9 mouse cellular contexts compared by ENCODE assay signal in the genomic region with DNA sequence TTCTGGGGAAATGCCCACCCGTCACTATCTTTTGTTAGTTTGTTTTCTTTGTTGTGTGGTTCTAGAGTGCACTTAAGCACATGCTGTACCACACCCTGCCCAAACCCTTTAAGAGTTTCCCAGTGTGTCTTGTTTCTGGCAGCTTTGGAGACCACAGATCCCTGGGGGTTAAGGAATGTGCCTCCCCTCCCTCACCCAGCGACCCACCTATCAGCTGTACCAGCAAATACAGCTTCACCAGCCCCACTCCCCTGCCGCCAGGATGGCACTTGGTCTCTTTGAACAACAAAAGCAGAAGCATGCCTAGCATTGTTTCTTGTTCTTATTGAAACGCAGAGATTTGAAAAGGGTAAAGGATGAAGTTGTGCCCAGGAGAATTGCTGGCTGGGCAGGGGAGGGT. TPM values are rescaled to one million over a fixed set of nuclear protein-coding genes. Genes with fewer than 3 reads are reported as not detected.
A peak's percentile ranks its signal among the peaks of the same experiment; 100 is the strongest.
DNase-seq lines count a peak whose midpoint lies in the region; ATAC-seq and TF ChIP-seq lines count a peak whose summit lies in the region.
"Had no signal": no experiment of that assay in that cellular context is flagged by ENCODE, and none has a peak within 500 bp of the region (broad histone marks: within the 10 kb centered on the region; RNA-seq: fewer than 3 reads in every experiment).

No protein-coding gene starts in this region.

- peak overlapping the region; percentile 22; the same call in 1 of the 2 replicates for H3K9ac ChIP-seq in lung, embryonic 14.5 days
- peak overlapping the region; percentile 25; the same call in 1 of the 2 replicates for H3K9ac ChIP-seq in embryonic facial prominence, embryonic 14.5 days (ENCODE audit: low read depth, low read length)
- H3K9ac ChIP-seq in neural tube, embryonic 13.5 days: peak overlapping the region; percentile 51; the same call in 1 of the 2 replicates

- no peak for ATAC-seq in lung, embryonic 14.5 days (ENCODE audit: insufficient read depth)
- no peak for ATAC-seq in embryonic facial prominence, embryonic 14.5 days (ENCODE audit: low read depth)
- no peak for ATAC-seq in neural tube, embryonic 13.5 days (ENCODE audit: low read depth)

- peaks cover 12% of the 10 kb centered on the region for H3K4me1 ChIP-seq in lung, embryonic 14.5 days (ENCODE audit: insufficient read depth)
- H3K4me1 ChIP-seq in embryonic facial prominence, embryonic 14.5 days (ENCODE audit: control insufficient read depth, insufficient read depth, low read length): peaks cover 19% of the 10 kb centered on the region
- peaks cover 25% of the 10 kb centered on the region for H3K4me1 ChIP-seq in limb, embryonic 10.5 days
- peaks cover 26% of the 10 kb centered on the region for H3K4me1 ChIP-seq in neural tube, embryonic 13.5 days (replicated peaks)

- no peak overlapping the region for H3K27ac ChIP-seq in lung, embryonic 14.5 days (ENCODE audit: low read depth)
- no peak overlapping the region for H3K27ac ChIP-seq in embryonic facial prominence, embryonic 14.5 days (replicated peaks; ENCODE audit: low read depth, low read length)
- no peak overlapping the region for H3K27ac ChIP-seq in limb, embryonic 10.5 days
- no peak overlapping the region for H3K27ac ChIP-seq in neural tube, embryonic 13.5 days (replicated peaks)

- TF ChIP-seq CTCF in lung, embryonic 14.5 days (IDR thresholded peaks at IDR 0.05; ENCODE audit: low read depth): no peak

- H3K9me3 ChIP-seq in lung, embryonic 14.5 days (ENCODE audit: low read depth, low read length): no peaks in the 10 kb centered on the region
- no peaks in the 10 kb centered on the region for H3K9me3 ChIP-seq in embryonic facial prominence, embryonic 14.5 days (ENCODE audit: control insufficient read depth, low read length)
- no peaks in the 10 kb centered on the region for H3K9me3 ChIP-seq in limb, embryonic 10.5 days (replicated peaks)
- H3K9me3 ChIP-seq in neural tube, embryonic 13.5 days: no peaks in the 10 kb centered on the region

- peak overlapping the region; percentile 69 for H3K4me2 ChIP-seq in lung, embryonic 14.5 days
- peak overlapping the region; percentile 67 for H3K4me2 ChIP-seq in embryonic facial prominence, embryonic 14.5 days (ENCODE audit: low read depth, low read length)
- H3K4me2 ChIP-seq in neural tube, embryonic 13.5 days: peak overlapping the region; percentile 75

- intact Hi-C loops in left cerebral cortex, postnatal 14 days (cut with DNase I): loop anchor here (5.0 kb wide), 2 partner anchors 39 to 41 kb away; partner anchors contain the start of genes D030056L22Rik, Nmrk1 and Ostf1

- DNase-seq in lung, embryonic 14.5 days: no peak
- no peak for DNase-seq in lung, postnatal 14 days
- no peak for DNase-seq in embryonic facial prominence, embryonic 14.5 days (ENCODE audit: low spot score)
- no peak for DNase-seq in limb, embryonic 10.5 days (ENCODE audit: low spot score)
- no peak for DNase-seq in right cerebral cortex, postnatal 14 days
- no peak for DNase-seq in testis, postnatal 14 days (ENCODE audit: low spot score)
- DNase-seq in left cerebral cortex, postnatal 14 days (ENCODE audit: low spot score in 2 of 2): no peak
- DNase-seq: cerebellum, adult 9-11 months had no signal

- peak overlapping the region; percentile 76; the same call in 1 of the 2 replicates for H3K4me3 ChIP-seq in lung, embryonic 14.5 days (ENCODE audit: low read depth, low read length)
- H3K4me3 ChIP-seq in embryonic facial prominence, embryonic 14.5 days (ENCODE audit: low read depth, low read length): peak overlapping the region; percentile 82; the same call in 1 of the 2 replicates
- peak overlapping the region; percentile 86; the same call in 1 of the 2 replicates for H3K4me3 ChIP-seq in limb, embryonic 10.5 days
- H3K4me3 ChIP-seq in neural tube, embryonic 13.5 days: peak overlapping the region; percentile 14; the same call in 1 of the 2 replicates

- 38% methylated on average over 4 of the region's 4 CpGs for WGBS in lung, embryonic 14.5 days
- 34% methylated on average over 4 of the region's 4 CpGs for WGBS in embryonic facial prominence, embryonic 14.5 days
- WGBS in limb, embryonic 10.5 days: 21% methylated on average over 4 of the region's 4 CpGs
- WGBS in neural tube, embryonic 13.5 days: 10% methylated on average over 4 of the region's 4 CpGs

- H3K36me3 ChIP-seq in lung, embryonic 14.5 days (ENCODE audit: insufficient read depth): no peaks in the 10 kb centered on the region
- H3K36me3 ChIP-seq in embryonic facial prominence, embryonic 14.5 days (ENCODE audit: control insufficient read depth, insufficient read depth, low read length): no peaks in the 10 kb centered on the region
- H3K36me3 ChIP-seq in limb, embryonic 10.5 days: 0 out of 2 replicates have a peak, but pooled peaks cover 3% of the 10 kb centered on the region
- no peaks in the 10 kb centered on the region for H3K36me3 ChIP-seq in neural tube, embryonic 13.5 days

- H3K27me3 ChIP-seq in lung, embryonic 14.5 days (ENCODE audit: insufficient read depth, low read length): no peaks in the 10 kb centered on the region
- H3K27me3 ChIP-seq in embryonic facial prominence, embryonic 14.5 days (replicated peaks; ENCODE audit: control insufficient read depth, insufficient read depth, low read length): no peaks in the 10 kb centered on the region
- H3K27me3 ChIP-seq in limb, embryonic 10.5 days (ENCODE audit: low read depth, poor library complexity, severe bottlenecking): no peaks in the 10 kb centered on the region
- no peaks in the 10 kb centered on the region for H3K27me3 ChIP-seq in neural tube, embryonic 13.5 days

RNA-seq across cellular contexts. Expression of gene Carnmt1, which starts 2.6 kb away (rescaled TPM):
- polyA plus RNA-seq in lung, embryonic 14.5 days (2014; fragmentation: Nextera tagmentation; extraction: Ambion mirVana): 37.8 and 44.0 TPM in 2 replicates
- polyA plus RNA-seq in embryonic facial prominence, embryonic 14.5 days (2014; fragmentation: Nextera tagmentation; extraction: Ambion mirVana): 37.5 and 40.2 TPM in 2 replicates
- polyA plus RNA-seq in limb, embryonic 10.5 days (2016; fragmentation: Nextera tagmentation; extraction: Ambion mirVana): 30.4 and 33.3 TPM in 2 replicates
- 13.5 and 13.9 TPM in 2 replicates for polyA plus RNA-seq in neural tube, embryonic 13.5 days (2015; fragmentation: Nextera tagmentation; extraction: Ambion mirVana)
- total RNA-seq in left cerebral cortex, postnatal 14 days (2021): 10 to 100 TPM; 11.6 to 12.4 TPM

RNA-seq across cellular contexts. Expression of gene D030056L22Rik, which starts 39.9 kb away (rescaled TPM):
- 42.4 and 43.4 TPM in 2 replicates for polyA plus RNA-seq in lung, embryonic 14.5 days (2014; fragmentation: Nextera tagmentation; extraction: Ambion mirVana)
- 29.0 and 32.1 TPM in 2 replicates for polyA plus RNA-seq in embryonic facial prominence, embryonic 14.5 days (2014; fragmentation: Nextera tagmentation; extraction: Ambion mirVana)
- polyA plus RNA-seq in limb, embryonic 10.5 days (2016; fragmentation: Nextera tagmentation; extraction: Ambion mirVana): 26.7 and 26.8 TPM in 2 replicates
- polyA plus RNA-seq in neural tube, embryonic 13.5 days (2015; fragmentation: Nextera tagmentation; extraction: Ambion mirVana): 61.3 and 61.9 TPM in 2 replicates
- total RNA-seq in left cerebral cortex, postnatal 14 days (2021): 10 to 100 TPM; 22.3 to 23.0 TPM

RNA-seq across cellular contexts. Expression of gene Nmrk1, which starts 41.4 kb away (rescaled TPM):
- 8.1 and 8.4 TPM in 2 replicates for polyA plus RNA-seq in lung, embryonic 14.5 days (2014; fragmentation: Nextera tagmentation; extraction: Ambion mirVana)
- polyA plus RNA-seq in embryonic facial prominence, embryonic 14.5 days (2014; fragmentation: Nextera tagmentation; extraction: Ambion mirVana): 8.6 and 9.8 TPM in 2 replicates
- 6.5 and 9.0 TPM in 2 replicates for polyA plus RNA-seq in limb, embryonic 10.5 days (2016; fragmentation: Nextera tagmentation; extraction: Ambion mirVana)
- polyA plus RNA-seq in neural tube, embryonic 13.5 days (2015; fragmentation: Nextera tagmentation; extraction: Ambion mirVana): 9.9 and 12.0 TPM in 2 replicates
- 1 to 10 TPM; 3.8 to 5.3 TPM for total RNA-seq in left cerebral cortex, postnatal 14 days (2021)

RNA-seq across cellular contexts. Expression of gene Ostf1, which starts 41.5 kb away (rescaled TPM):
- polyA plus RNA-seq in lung, embryonic 14.5 days (2014; fragmentation: Nextera tagmentation; extraction: Ambion mirVana): 72.9 and 75.1 TPM in 2 replicates
- 105 and 116 TPM in 2 replicates for polyA plus RNA-seq in embryonic facial prominence, embryonic 14.5 days (2014; fragmentation: Nextera tagmentation; extraction: Ambion mirVana)
- polyA plus RNA-seq in limb, embryonic 10.5 days (2016; fragmentation: Nextera tagmentation; extraction: Ambion mirVana): 31.9 and 32.0 TPM in 2 replicates
- 52.3 and 58.8 TPM in 2 replicates for polyA plus RNA-seq in neural tube, embryonic 13.5 days (2015; fragmentation: Nextera tagmentation; extraction: Ambion mirVana)
- 10 to 100 TPM; 18.6 to 22.8 TPM for total RNA-seq in left cerebral cortex, postnatal 14 days (2021)

Comparison
In these comparisons a context has a peak if more than half of its experiments do, and no peak if none do; other contexts are left out.
1. H3K4me3 ChIP-seq: peak in every context shown above with its lines; median percentile 86 in limb, embryonic 10.5 days; 82 in embryonic facial prominence, embryonic 14.5 days; 76 in lung, embryonic 14.5 days; 14 in neural tube, embryonic 13.5 days.